Mouse (Mus musculus) MEL (cell line): Measurements from ENCODE around the gene Nsun6. TPM values are rescaled to one million over a fixed set of nuclear protein-coding genes. Genes with fewer than 3 reads are reported as not detected.

Source experiments
- DNase-seq: peaks from one replicate; pipeline ENCODE4 v3.0.0; 2011; ENCODE audit warnings: low read depth, low spot score
- H3K27ac ChIP-seq: 2 replicates; pipeline ENCODE4 v1.5.1; 2012; ENCODE audit warnings: low read depth, mild to moderate bottlenecking, control low read depth, low read length, moderate library complexity; ENCODE audit not compliant: control insufficient read depth
- H3K27me3 ChIP-seq, 2 experiments: fragments of 150-350 bp in 1 of 2; sonication (generic) in 1 of 2; 2 replicates each; pipeline ENCODE4 v1.6.1; 2012; ENCODE audit warnings: low read length in 2 of 2, mild to moderate bottlenecking in 2 of 2, improper control_type of control experiment in 1 of 2, moderate library complexity in 1 of 2; ENCODE audit not compliant: insufficient read depth in 2 of 2, control insufficient read depth in 1 of 2
- H3K36me3 ChIP-seq, 2 experiments: 2 replicates each; pipeline ENCODE4 v1.6.1; 2012 to 2014; ENCODE audit warnings: low read length in 2 of 2, improper control_type of control experiment in 1 of 2, inconsistent platforms in 1 of 2, mild to moderate bottlenecking in 1 of 2; ENCODE audit not compliant: insufficient read depth in 2 of 2, control insufficient read depth in 1 of 2
- H3K4me1 ChIP-seq, 2 experiments: fragments of 150-350 bp in 1 of 2; sonication (generic) in 1 of 2; 2 replicates each; pipeline ENCODE4 v1.6.1; 2012; ENCODE audit warnings: low read length in 2 of 2, improper control_type of control experiment in 1 of 2, mild to moderate bottlenecking in 1 of 2; ENCODE audit not compliant: insufficient read depth in 2 of 2, control insufficient read depth in 1 of 2
- H3K4me3 ChIP-seq, 2 experiments: fragments of 150-350 bp in 1 of 2; sonication (generic) in 1 of 2; 2 replicates each; pipeline ENCODE4 v1.5.1; 2012; ENCODE audit warnings: low read depth in 2 of 2, low read length in 2 of 2, mild to moderate bottlenecking in 2 of 2, moderate library complexity in 2 of 2, control low read depth in 1 of 2, improper control_type of control experiment in 1 of 2; ENCODE audit not compliant: control insufficient read depth in 1 of 2, insufficient read depth in 1 of 2
- H3K79me2 ChIP-seq: 2 replicates; pipeline ENCODE4 v1.6.1; 2012; ENCODE audit warnings: mild to moderate bottlenecking, low read length, moderate library complexity; ENCODE audit not compliant: control insufficient read depth, poor library complexity, insufficient read depth
- H3K9ac ChIP-seq: 2 replicates; pipeline ENCODE4 v1.6.1; 2012; ENCODE audit warnings: low read depth, mild to moderate bottlenecking, control low read depth, low read length, moderate library complexity; ENCODE audit not compliant: control insufficient read depth, poor library complexity, severe bottlenecking
- H3K9me3 ChIP-seq: fragments of 150-350 bp; sonication (generic); replicated peaks from 2 replicates; pipeline ENCODE4 v1.6.1; 2012; ENCODE audit warnings: mild to moderate bottlenecking, low read length, improper control_type of control experiment, moderate library complexity; ENCODE audit not compliant: insufficient read depth
- BHLHE40 ChIP-seq: IDR thresholded peaks from 2 replicates; pipeline ENCODE4 v1.6.1; 2012; ENCODE audit warnings: low read depth, mild to moderate bottlenecking, inconsistent platforms, low read length, improper control_type of control experiment, borderline replicate concordance
- CTCF ChIP-seq, 3 experiments: IDR thresholded peaks in 2 of 3; conservative IDR thresholded peaks in 1 of 3; 2 replicates each; pipeline ENCODE4 v1.5.1; 2011 to 2012; ENCODE audit warnings: low read length in 3 of 3, low read depth in 2 of 3, mild to moderate bottlenecking in 2 of 3, improper control_type of control experiment in 1 of 3, inconsistent platforms in 1 of 3, mixed read lengths in 1 of 3, moderate library complexity in 1 of 3; ENCODE audit not compliant: control insufficient read depth in 1 of 3, insufficient read depth in 1 of 3, poor library complexity in 1 of 3, severe bottlenecking in 1 of 3
- E2F4 ChIP-seq: IDR thresholded peaks from 2 replicates; pipeline ENCODE4 v1.6.1; 2011; ENCODE audit warnings: low read depth, low read length, improper control_type of control experiment, borderline replicate concordance
- ELF1 ChIP-seq: IDR thresholded peaks from 2 replicates; pipeline ENCODE4 v1.6.1; 2014; ENCODE audit warnings: low read depth, mild to moderate bottlenecking, inconsistent platforms, low read length, improper control_type of control experiment, moderate library complexity
- ETS1 ChIP-seq: IDR thresholded peaks from 2 replicates; pipeline ENCODE4 v1.6.1; 2012; ENCODE audit warnings: low read depth, mild to moderate bottlenecking, inconsistent platforms, low read length, improper control_type of control experiment, moderate library complexity
- GABPA ChIP-seq: IDR thresholded peaks from 2 replicates; pipeline ENCODE4 v1.6.1; 2012; ENCODE audit warnings: low read depth, mild to moderate bottlenecking, inconsistent platforms, low read length, improper control_type of control experiment, moderate library complexity
- HCFC1 ChIP-seq: IDR thresholded peaks from 2 replicates; pipeline ENCODE4 v1.6.1; 2012; ENCODE audit warnings: low read depth, mild to moderate bottlenecking, inconsistent platforms, low read length, improper control_type of control experiment, moderate library complexity
- MAFK ChIP-seq: IDR thresholded peaks from 2 replicates; pipeline ENCODE4 v1.6.1; 2011; ENCODE audit warnings: low read depth, mild to moderate bottlenecking, low read length, improper control_type of control experiment, borderline replicate concordance
- MXI1 ChIP-seq: IDR thresholded peaks from 2 replicates; pipeline ENCODE4 v1.6.1; 2011; ENCODE audit warnings: mild to moderate bottlenecking, low read depth, low read length, improper control_type of control experiment
- NELFE ChIP-seq: IDR thresholded peaks from 2 replicates; pipeline ENCODE4 v1.6.1; 2011; ENCODE audit warnings: low read depth, low read length, improper control_type of control experiment
- NRF1 ChIP-seq: IDR thresholded peaks from 2 replicates; pipeline ENCODE4 v1.6.1; 2014; ENCODE audit warnings: low read depth, mild to moderate bottlenecking, inconsistent platforms, low read length, improper control_type of control experiment, moderate library complexity; ENCODE audit not compliant: poor library complexity, insufficient read depth, severe bottlenecking
- POLR2A ChIP-seq, 2 experiments: IDR thresholded peaks; 2 replicates each; pipeline ENCODE4 v1.6.1; 2011 to 2012; ENCODE audit warnings: low read length in 2 of 2, mild to moderate bottlenecking in 2 of 2, control low read depth in 1 of 2, improper control_type of control experiment in 1 of 2, low read depth in 1 of 2, moderate library complexity in 1 of 2; ENCODE audit not compliant: control insufficient read depth in 1 of 2, insufficient read depth in 1 of 2, poor library complexity in 1 of 2
- POLR2AphosphoS2 ChIP-seq: IDR thresholded peaks from 2 replicates; pipeline ENCODE4 v1.6.1; 2011; ENCODE audit warnings: low read length, improper control_type of control experiment
- POLR2AphosphoS5 ChIP-seq: IDR thresholded peaks from 2 replicates; pipeline ENCODE4 v1.6.1; 2012; ENCODE audit warnings: low read depth, borderline replicate concordance, mild to moderate bottlenecking, inconsistent platforms, low read length, moderate library complexity, mixed read lengths
- RAD21 ChIP-seq: IDR thresholded peaks from 2 replicates; pipeline ENCODE4 v1.6.1; 2011; ENCODE audit warnings: mild to moderate bottlenecking, low read depth, low read length, improper control_type of control experiment
- RCOR1 ChIP-seq: IDR thresholded peaks from 2 replicates; pipeline ENCODE4 v1.6.1; 2012; ENCODE audit warnings: low read depth, mild to moderate bottlenecking, inconsistent platforms, low read length, improper control_type of control experiment
- SIN3A ChIP-seq: IDR thresholded peaks from 2 replicates; pipeline ENCODE4 v1.6.1; 2012; ENCODE audit warnings: low read length, improper control_type of control experiment, inconsistent platforms
- SMC3 ChIP-seq: IDR thresholded peaks from 2 replicates; pipeline ENCODE4 v1.6.1; 2011; ENCODE audit warnings: low read depth, low read length, improper control_type of control experiment
- TBP ChIP-seq: IDR thresholded peaks from 2 replicates; pipeline ENCODE4 v1.8.0; 2011; ENCODE audit warnings: low read depth, low read length, improper control_type of control experiment
- TCF12 ChIP-seq: IDR thresholded peaks from 2 replicates; pipeline ENCODE4 v1.6.1; 2014; ENCODE audit warnings: low read depth, mild to moderate bottlenecking, inconsistent platforms, low read length, improper control_type of control experiment, moderate library complexity
- UBTF ChIP-seq: IDR thresholded peaks from 2 replicates; pipeline ENCODE4 v1.6.1; 2012; ENCODE audit warnings: low read depth, mild to moderate bottlenecking, inconsistent platforms, low read length, improper control_type of control experiment, moderate library complexity, borderline replicate concordance; ENCODE audit not compliant: insufficient read depth
- USF1 ChIP-seq: IDR thresholded peaks from 2 replicates; pipeline ENCODE4 v1.6.1; 2014; ENCODE audit warnings: low read depth, mild to moderate bottlenecking, inconsistent platforms, low read length, improper control_type of control experiment, moderate library complexity
- USF2 ChIP-seq, 2 experiments: IDR thresholded peaks; 2 replicates each; pipeline ENCODE4 v1.6.1; 2011 to 2012; ENCODE audit warnings: improper control_type of control experiment in 2 of 2, low read length in 2 of 2, borderline replicate concordance in 1 of 2, inconsistent platforms in 1 of 2, low read depth in 1 of 2, mild to moderate bottlenecking in 1 of 2; ENCODE audit not compliant: insufficient read depth in 1 of 2
- ZKSCAN1 ChIP-seq: IDR thresholded peaks from 2 replicates; pipeline ENCODE4 v1.6.1; 2012; ENCODE audit warnings: low read depth, mild to moderate bottlenecking, inconsistent platforms, low read length, improper control_type of control experiment, moderate library complexity
- ZMIZ1 ChIP-seq: IDR thresholded peaks from 2 replicates; pipeline ENCODE4 v1.6.1; 2012; ENCODE audit warnings: low read depth, mild to moderate bottlenecking, inconsistent platforms, low read length, improper control_type of control experiment, moderate library complexity
- polyA plus RNA-seq, 2 experiments: library from polyadenylated mRNA; stranded (reverse) in 1 of 2; unstranded in 1 of 2; fragments of >175 nt in 1 of 2; fragments of >200 nt in 1 of 2; gene quantifications; 2 replicates each; pipeline versions ENCODE4 v1.2.1 to v1.2.4; 2012; ENCODE audit warnings: low replicate concordance in 2 of 2, low read depth in 1 of 2; ENCODE audit not compliant: insufficient read length in 2 of 2, insufficient read depth in 1 of 2, missing spikeins in 1 of 2
- total RNA-seq: library from RNA; depleted of rRNA; stranded (reverse); fragments of 300-350 nt; gene quantifications from 2 replicates; pipeline ENCODE4 v1.2.3, GENCODE M21; 2012; rRNA removed

The Nsun6 gene
- total RNA-seq (4.2 and 5.4 TPM in 2 replicates), polyA plus RNA-seq (1 to 10 TPM in 1 of 2 experiments, not detected in 1; 6.3 TPM)

GRCm38 (mm10) chr2:15054945-15055637 lies at the start of gene Nsun6:
Gene Nsun6, minus strand, starts transcription at chr2:15055069.
- Histone ChIP-seq H3K27me3 (no peaks in the 10 kb centered on the region), H3K4me3 (peak within 1 kb of the TSS; percentile 92 to 98), H3K27ac (peak within 1 kb of the TSS; percentile 65), H3K9me3 (no peaks in the 10 kb centered on the region), H3K79me2 (peaks cover 17% of the 10 kb centered on the region), H3K4me1 (peaks cover 0 to 7% of the 10 kb centered on the region in 2 experiments; a peak in 2 of 4 replicates), H3K9ac (peak within 1 kb of the TSS; percentile 97), H3K36me3 (peaks cover 0 to 17% of the 10 kb centered on the region in 2 experiments; a peak in 2 of 4 replicates)
- peak; percentile 26; the same call in 1 of the 2 replicates for TF ChIP-seq TBP
- TF ChIP-seq POLR2AphosphoS2: 0 out of 2 replicates have a peak, but pooled peaks have one; percentile 60
- TF ChIP-seq RCOR1: no peak
- peak; percentile 97 for TF ChIP-seq USF1
- TF ChIP-seq BHLHE40: peak; percentile 98
- TF ChIP-seq MAFK: no peak
- TF ChIP-seq ELF1: peak; percentile 84
- peak; percentile 77; the same call in 1 of the 2 replicates for TF ChIP-seq SIN3A
- peak; percentile 88 for TF ChIP-seq NELFE
- TF ChIP-seq RAD21: no peak; the same call in none of the 2 replicates
- TF ChIP-seq ZMIZ1: peak; percentile 82
- TF ChIP-seq POLR2A (IDR thresholded peaks at IDR 0.05; ENCODE audit: control insufficient read depth in 1 of 2, insufficient read depth in 1 of 2, low read depth in 1 of 2, low read length in 2 of 2, poor library complexity in 1 of 2): peak; percentile 61 to 90
- TF ChIP-seq POLR2AphosphoS5: no peak
- peak; percentile 84 for TF ChIP-seq HCFC1
- peak; percentile 77; the same call in 1 of the 2 replicates for TF ChIP-seq ETS1
- 0 out of 2 replicates have a peak, but pooled peaks have one; percentile 31 for TF ChIP-seq UBTF
- TF ChIP-seq GABPA: no peak; the same call in 1 of the 2 replicates
- 0 out of 2 replicates have a peak, but pooled peaks have one; percentile 6 for TF ChIP-seq NRF1
- peak; percentile 16; the same call in 1 of the 2 replicates for TF ChIP-seq TCF12
- TF ChIP-seq E2F4: no peak
- no peak for TF ChIP-seq ZKSCAN1
- TF ChIP-seq MXI1: peak; percentile 36; the same call in 1 of the 2 replicates
- peak in 1 of 2 experiments; percentile 61; a peak in 1 of 4 replicates for TF ChIP-seq USF2 (IDR thresholded peaks at IDR 0.05; ENCODE audit: borderline replicate concordance in 1 of 2, insufficient read depth in 1 of 2, low read depth in 1 of 2, low read length in 2 of 2)
- no peak for TF ChIP-seq SMC3
- peak in 1 of 3 experiments; percentile 9; a peak in 1 of 6 replicates for TF ChIP-seq CTCF (IDR thresholded peaks at IDR 0.05 in 2 of 3, conservative IDR thresholded peaks at IDR 0.05 in 1 of 3; ENCODE audit: control insufficient read depth in 1 of 3, insufficient read depth in 1 of 3, low read depth in 2 of 3, low read length in 3 of 3, poor library complexity in 1 of 3, severe bottlenecking in 1 of 3)
- DNase-seq: peak; percentile 95
